Mouse (Mus musculus): ENCODE measurements around the gene Slc38a10. TPM values are rescaled to one million over a fixed set of nuclear protein-coding genes. Genes with fewer than 3 reads are reported as not detected.

Gene Slc38a10
- total and polyA plus RNA-seq, 3 experiments, result 52.8 to 92.4 (median 69.5) TPM

GRCm38 (mm10) chr11:120064668-120065040, 86.5 kb downstream of the Slc38a10 start:
- no peak for TF ChIP-seq CTCF (IDR thresholded peaks at IDR 0.05; ENCODE audit: low read depth, low read length)
- TF ChIP-seq GATA1 (IDR thresholded peaks at IDR 0.05; ENCODE audit: borderline replicate concordance, low read length), result no peak
- no peak for TF ChIP-seq POLR2AphosphoS5 (IDR thresholded peaks at IDR 0.05; ENCODE audit: insufficient replicate concordance, low read depth, low read length)
- no peak for TF ChIP-seq GATA2 (IDR thresholded peaks at IDR 0.05; ENCODE audit: borderline replicate concordance, low read depth, low read length)
- no peak for TF ChIP-seq TAL1 (conservative IDR thresholded peaks at IDR 0.05; ENCODE audit: low read depth, low read length)
- peaks cover 17% of the 10 kb centered on the region for H3K27me3 ChIP-seq (ENCODE audit: insufficient read depth, low read length)

DNA sequence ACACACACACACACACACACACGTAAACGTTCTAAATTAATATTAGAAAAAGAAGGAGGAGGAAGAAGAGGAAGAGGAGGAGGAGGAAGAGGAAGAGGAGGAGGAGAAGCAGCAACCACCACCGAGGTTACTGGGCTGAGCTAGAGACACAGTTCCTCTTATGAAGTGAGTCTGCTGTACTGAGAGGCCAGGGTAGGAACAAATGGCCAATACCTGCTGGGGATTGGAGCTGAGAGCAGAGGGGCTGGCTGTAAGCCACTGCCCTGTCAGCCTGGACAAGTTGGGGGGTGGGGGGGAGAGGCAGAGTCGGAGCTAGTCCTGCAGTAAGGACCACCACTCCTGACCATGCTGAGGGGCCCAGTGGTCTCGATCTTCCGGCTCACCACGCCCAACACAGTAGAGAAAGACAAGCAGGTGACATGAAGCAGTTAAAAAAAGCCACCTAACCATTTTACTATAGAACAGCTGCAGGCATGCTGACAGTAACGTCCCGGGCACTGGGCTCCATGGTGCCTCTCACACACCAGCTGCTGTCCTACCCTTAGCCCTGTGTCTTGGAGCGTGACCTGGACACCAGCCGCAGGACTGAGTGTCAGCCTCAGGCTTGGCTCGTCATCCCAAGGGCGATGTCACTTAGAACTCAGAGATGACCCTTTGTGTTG, 87.0 kb downstream of the Slc38a10 start:
- no peak for DNase-seq (ENCODE audit: low spot score)
- H3K27me3 ChIP-seq (ENCODE audit: insufficient read depth, low read length), result peaks cover 22% of the 10 kb centered on the region
- no peaks in the 10 kb centered on the region for H3K9me3 ChIP-seq (replicated peaks)
- H3K4me3 ChIP-seq (ENCODE audit: low read depth, low read length), result no peak overlapping the region; the same call in 1 of the 2 replicates
- TF ChIP-seq TAL1 (conservative IDR thresholded peaks at IDR 0.05; ENCODE audit: low read depth, low read length), result no peak
- TF ChIP-seq CTCF (IDR thresholded peaks at IDR 0.05; ENCODE audit: low read depth, low read length), result no peak
- no peak for TF ChIP-seq GATA1 (IDR thresholded peaks at IDR 0.05; ENCODE audit: borderline replicate concordance, low read length)
- no peak for TF ChIP-seq POLR2AphosphoS5 (IDR thresholded peaks at IDR 0.05; ENCODE audit: insufficient replicate concordance, low read depth, low read length)
- no peak for TF ChIP-seq GATA2 (IDR thresholded peaks at IDR 0.05; ENCODE audit: borderline replicate concordance, low read depth, low read length)
- ATAC-seq (ENCODE audit: extremely low read depth, insufficient number of reproducible peaks, low FRiP score, poor library complexity, severe bottlenecking), result no peak
- peaks cover 7% of the 10 kb centered on the region for H3K4me1 ChIP-seq (ENCODE audit: insufficient read depth, low read depth, low read length)
- H3K36me3 ChIP-seq (replicated peaks), result peaks cover 55% of the 10 kb centered on the region

More at GRCm38 (mm10) chr11:120064668-120065040, 86.5 kb downstream of the Slc38a10 start:
- Histone ChIP-seq H3K4me3 (ENCODE audit: low read depth, low read length) (no peak overlapping the region; the same call in 1 of the 2 replicates), H3K9me3 (replicated peaks) (no peaks in the 10 kb centered on the region), H3K4me1 (ENCODE audit: insufficient read depth, low read depth, low read length) (peaks cover 7% of the 10 kb centered on the region), H3K36me3 (replicated peaks) (peaks cover 60% of the 10 kb centered on the region)
- no peak for ATAC-seq (ENCODE audit: extremely low read depth, insufficient number of reproducible peaks, low FRiP score, poor library complexity, severe bottlenecking)
- no peak for DNase-seq (ENCODE audit: low spot score)

DNA sequence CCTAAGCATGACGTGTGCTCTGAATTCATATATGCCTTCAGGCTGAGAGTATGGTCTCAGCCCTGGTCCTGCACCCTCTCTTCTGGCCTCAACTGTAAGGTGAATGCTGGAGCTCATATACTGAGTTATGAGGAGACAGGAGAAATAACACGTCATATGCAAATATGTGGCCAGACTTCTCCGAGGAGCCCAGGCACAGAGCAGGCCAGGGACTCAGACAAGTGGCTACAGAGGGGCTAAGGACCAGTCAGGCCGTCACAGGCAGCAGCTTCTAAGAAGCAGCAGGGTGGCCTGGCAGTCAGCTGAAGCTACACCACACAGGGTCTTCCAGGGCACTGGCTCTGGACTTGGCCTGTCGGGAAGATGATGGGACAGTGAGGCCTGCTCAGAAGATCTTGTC, 87.8 kb downstream of the Slc38a10 start:
- TF ChIP-seq TAL1 (conservative IDR thresholded peaks at IDR 0.05; ENCODE audit: low read depth, low read length) (no peak), GATA1 (IDR thresholded peaks at IDR 0.05; ENCODE audit: borderline replicate concordance, low read length) (no peak), POLR2AphosphoS5 (IDR thresholded peaks at IDR 0.05; ENCODE audit: insufficient replicate concordance, low read depth, low read length) (no peak), CTCF (IDR thresholded peaks at IDR 0.05; ENCODE audit: low read depth, low read length) (no peak), GATA2 (IDR thresholded peaks at IDR 0.05; ENCODE audit: borderline replicate concordance, low read depth, low read length) (no peak)
- Histone ChIP-seq H3K4me3 (ENCODE audit: low read depth, low read length) (no peak overlapping the region), H3K27me3 (ENCODE audit: insufficient read depth, low read length) (peaks cover 30% of the 10 kb centered on the region), H3K4me1 (ENCODE audit: insufficient read depth, low read depth, low read length) (peaks cover 7% of the 10 kb centered on the region), H3K9me3 (replicated peaks) (no peaks in the 10 kb centered on the region), H3K36me3 (replicated peaks) (peaks cover 47% of the 10 kb centered on the region)
- DNase-seq (ENCODE audit: low spot score) (no peak), ATAC-seq (ENCODE audit: extremely low read depth, insufficient number of reproducible peaks, low FRiP score, poor library complexity, severe bottlenecking) (no peak)

- Histone ChIP-seq H3K4me3 (ENCODE audit: low read depth, low read length) (no peak overlapping the region), H3K36me3 (replicated peaks) (peaks cover 20% of the 10 kb centered on the region), H3K27me3 (ENCODE audit: insufficient read depth, low read length) (peaks cover 48% of the 10 kb centered on the region), H3K9me3 (replicated peaks) (no peaks in the 10 kb centered on the region), H3K4me1 (ENCODE audit: insufficient read depth, low read depth, low read length) (peaks cover 5% of the 10 kb centered on the region; the same call in 1 of the 2 replicates)
- TF ChIP-seq CTCF (IDR thresholded peaks at IDR 0.05; ENCODE audit: low read depth, low read length), result no peak
- TF ChIP-seq GATA2 (IDR thresholded peaks at IDR 0.05; ENCODE audit: borderline replicate concordance, low read depth, low read length), result no peak
- TF ChIP-seq GATA1 (IDR thresholded peaks at IDR 0.05; ENCODE audit: borderline replicate concordance, low read length), result no peak
- no peak for TF ChIP-seq TAL1 (conservative IDR thresholded peaks at IDR 0.05; ENCODE audit: low read depth, low read length)
- no peak for TF ChIP-seq POLR2AphosphoS5 (IDR thresholded peaks at IDR 0.05; ENCODE audit: insufficient replicate concordance, low read depth, low read length)
- no peak for DNase-seq (ENCODE audit: low spot score)
- ATAC-seq (ENCODE audit: extremely low read depth, insufficient number of reproducible peaks, low FRiP score, poor library complexity, severe bottlenecking), result no peak
Observed at GRCm38 (mm10) chr11:120060634-120061033, 90.5 kb downstream of the Slc38a10 start.

- TF ChIP-seq GATA1 (IDR thresholded peaks at IDR 0.05; ENCODE audit: borderline replicate concordance, low read length) (no peak), POLR2AphosphoS5 (IDR thresholded peaks at IDR 0.05; ENCODE audit: insufficient replicate concordance, low read depth, low read length) (no peak), TAL1 (conservative IDR thresholded peaks at IDR 0.05; ENCODE audit: low read depth, low read length) (no peak), CTCF (IDR thresholded peaks at IDR 0.05; ENCODE audit: low read depth, low read length) (no peak), GATA2 (IDR thresholded peaks at IDR 0.05; ENCODE audit: borderline replicate concordance, low read depth, low read length) (no peak)
- H3K27me3 ChIP-seq (ENCODE audit: insufficient read depth, low read length), result peaks cover 55% of the 10 kb centered on the region
- no peaks in the 10 kb centered on the region for H3K4me1 ChIP-seq (ENCODE audit: insufficient read depth, low read depth, low read length)
- ATAC-seq (ENCODE audit: extremely low read depth, insufficient number of reproducible peaks, low FRiP score, poor library complexity, severe bottlenecking) (no peak), DNase-seq (ENCODE audit: low spot score) (no peak)
- H3K36me3 ChIP-seq (replicated peaks), result no peaks in the 10 kb centered on the region
- no peaks in the 10 kb centered on the region for H3K9me3 ChIP-seq (replicated peaks)
- H3K4me3 ChIP-seq (ENCODE audit: low read depth, low read length), result no peak overlapping the region
Observed at GRCm38 (mm10) chr11:120055953-120056732, 95.0 kb downstream of the Slc38a10 start.

Other genes with a start within 250 kb of the Slc38a10 start
- gene Chmp6, start 237.9 kb downstream of the Slc38a10 start, total RNA-seq (2014; fragmentation: Nextera tagmentation), result 6.7 and 8.4 TPM in 2 replicates
- gene Chmp6, start 237.9 kb downstream of the Slc38a10 start, total RNA-seq (2017), result 28.5 and 30.8 TPM in 2 replicates
- 53.1 and 59.0 TPM in 2 replicates for gene Chmp6, start 237.9 kb downstream of the Slc38a10 start, polyA plus RNA-seq (2012)
- 0.39 and 0.98 TPM in 2 replicates for gene Baiap2, start 208.6 kb downstream of the Slc38a10 start, total RNA-seq (2014; fragmentation: Nextera tagmentation)
- 3.4 and 3.6 TPM in 2 replicates for gene Baiap2, start 208.6 kb downstream of the Slc38a10 start, total RNA-seq (2017)
- gene Baiap2, start 208.6 kb downstream of the Slc38a10 start, polyA plus RNA-seq (2012), result 14.0 and 19.5 TPM in 2 replicates
- gene Aatk, start 104.2 kb downstream of the Slc38a10 start, total RNA-seq (2014; fragmentation: Nextera tagmentation), result not detected in 2 replicates
- gene Aatk, start 104.2 kb downstream of the Slc38a10 start, total RNA-seq (2017), result 0.35 and 0.38 TPM in 2 replicates
- not detected in 2 replicates for gene Aatk, start 104.2 kb downstream of the Slc38a10 start, polyA plus RNA-seq (2012)
- gene Cep131, start 64.5 kb downstream of the Slc38a10 start, total RNA-seq (2014; fragmentation: Nextera tagmentation), result 6.1 and 10.4 TPM in 2 replicates
- 7.9 and 8.8 TPM in 2 replicates for gene Cep131, start 64.5 kb downstream of the Slc38a10 start, total RNA-seq (2017)
- gene Cep131, start 64.5 kb downstream of the Slc38a10 start, polyA plus RNA-seq (2012), result 26.2 and 30.1 TPM in 2 replicates
- gene Tepsin, start 52.6 kb downstream of the Slc38a10 start, total RNA-seq (2014; fragmentation: Nextera tagmentation), result 13.1 and 14.2 TPM in 2 replicates
- gene Tepsin, start 52.6 kb downstream of the Slc38a10 start, total RNA-seq (2017), result 12.1 and 15.7 TPM in 2 replicates
- gene Tepsin, start 52.6 kb downstream of the Slc38a10 start, polyA plus RNA-seq (2012), result 24.2 and 24.3 TPM in 2 replicates
- 10.4 and 11.1 TPM in 2 replicates for gene Ndufaf8, start 52.4 kb downstream of the Slc38a10 start, total RNA-seq (2014; fragmentation: Nextera tagmentation)
- gene Ndufaf8, start 52.4 kb downstream of the Slc38a10 start, total RNA-seq (2017), result 15.1 and 20.3 TPM in 2 replicates
- 60.0 and 78.2 TPM in 2 replicates for gene Ndufaf8, start 52.4 kb downstream of the Slc38a10 start, polyA plus RNA-seq (2012)
- gene Bahcc1, start 81.6 kb upstream of the Slc38a10 start, total RNA-seq (2014; fragmentation: Nextera tagmentation), result 0.10 TPM in 1 of 2 replicates, not detected in the other
- gene Bahcc1, start 81.6 kb upstream of the Slc38a10 start, total RNA-seq (2017), result 0.05 and 0.12 TPM in 2 replicates
- gene Bahcc1, start 81.6 kb upstream of the Slc38a10 start, polyA plus RNA-seq (2012), result 0.42 and 0.50 TPM in 2 replicates
- 128 and 155 TPM in 2 replicates for gene Actg1, start 197.2 kb upstream of the Slc38a10 start, total RNA-seq (2014; fragmentation: Nextera tagmentation)
- gene Actg1, start 197.2 kb upstream of the Slc38a10 start, total RNA-seq (2017), result 179 and 181 TPM in 2 replicates
- gene Actg1, start 197.2 kb upstream of the Slc38a10 start, polyA plus RNA-seq (2012), result 53.9 and 112 TPM in 2 replicates
- gene Fscn2, start 210.2 kb upstream of the Slc38a10 start, total RNA-seq (2014; fragmentation: Nextera tagmentation), result not detected in 2 replicates
- 0.11 TPM in 1 of 2 replicates, not detected in the other for gene Fscn2, start 210.2 kb upstream of the Slc38a10 start, total RNA-seq (2017)
- 0.03 TPM in 1 of 2 replicates, not detected in the other for gene Fscn2, start 210.2 kb upstream of the Slc38a10 start, polyA plus RNA-seq (2012)
- 12.0 and 13.6 TPM in 2 replicates for gene Faap100, start 227.4 kb upstream of the Slc38a10 start, total RNA-seq (2014; fragmentation: Nextera tagmentation)
- 5.2 and 6.2 TPM in 2 replicates for gene Faap100, start 227.4 kb upstream of the Slc38a10 start, total RNA-seq (2017)
- 29.7 and 30.6 TPM in 2 replicates for gene Faap100, start 227.4 kb upstream of the Slc38a10 start, polyA plus RNA-seq (2012)

Data from G1E (cell line).